Mouse (Mus musculus) brain, adult 2 months (tissue): ENCODE measurements around the gene Erap1.
"Not testable (repeated sequence)": the region's sequence is repeated elsewhere in the genome, so short reads cannot be mapped to it uniquely, and the experiment has no call there.

Source experiments
- DNase-seq: peaks from one replicate; pipeline ENCODE4 v3.0.0; 2011; ENCODE audit warnings: low read depth, low spot score

Erap1 gene

DNA sequence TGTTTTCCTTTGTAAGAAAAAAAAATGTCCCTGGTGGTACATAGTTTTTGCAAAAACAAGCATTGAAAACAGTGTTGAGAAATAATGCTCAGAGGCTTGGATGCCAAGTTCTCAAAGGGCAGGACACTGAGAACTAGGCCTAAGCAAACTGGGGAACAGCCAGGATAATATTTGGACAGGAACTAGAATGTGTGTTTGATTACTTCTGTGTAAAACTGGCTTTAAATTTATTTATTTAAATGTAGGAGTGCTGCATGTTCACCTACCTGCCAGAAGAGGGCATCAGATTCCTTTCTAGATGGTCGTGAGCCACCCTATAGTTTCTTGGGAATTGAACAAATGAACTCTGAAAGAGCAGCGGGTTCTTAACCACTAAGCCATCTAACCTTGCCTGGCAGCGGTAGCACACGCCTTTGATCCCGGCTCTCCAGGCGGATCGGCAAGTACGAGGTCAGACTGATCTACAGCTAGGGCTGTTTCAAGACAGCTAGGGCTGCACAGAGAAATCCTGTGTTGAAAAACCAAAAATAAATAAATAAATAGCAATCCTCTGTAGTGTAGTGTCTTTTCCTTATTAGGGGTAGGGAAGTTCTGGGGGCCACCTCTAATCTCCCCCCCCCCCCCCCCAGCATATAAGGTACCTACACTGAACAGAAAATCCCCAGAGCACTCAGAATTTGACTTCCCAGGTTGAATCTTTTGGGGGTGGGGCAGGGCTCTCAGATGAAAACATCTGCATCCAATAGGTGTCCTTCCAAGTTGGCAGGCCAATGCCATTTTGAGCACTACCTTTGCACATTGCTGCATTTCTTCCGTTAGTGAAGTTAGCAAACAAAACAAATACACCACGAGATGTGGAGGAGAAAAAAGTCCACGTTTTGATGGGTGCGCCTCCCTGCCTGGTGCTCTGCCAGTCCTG is at the start of gene Erap1:
TSS of gene Erap1 (plus strand) at position 776 of the 919 bp plus-strand sequence.
- peak; percentile 89 for DNase-seq

DNA sequence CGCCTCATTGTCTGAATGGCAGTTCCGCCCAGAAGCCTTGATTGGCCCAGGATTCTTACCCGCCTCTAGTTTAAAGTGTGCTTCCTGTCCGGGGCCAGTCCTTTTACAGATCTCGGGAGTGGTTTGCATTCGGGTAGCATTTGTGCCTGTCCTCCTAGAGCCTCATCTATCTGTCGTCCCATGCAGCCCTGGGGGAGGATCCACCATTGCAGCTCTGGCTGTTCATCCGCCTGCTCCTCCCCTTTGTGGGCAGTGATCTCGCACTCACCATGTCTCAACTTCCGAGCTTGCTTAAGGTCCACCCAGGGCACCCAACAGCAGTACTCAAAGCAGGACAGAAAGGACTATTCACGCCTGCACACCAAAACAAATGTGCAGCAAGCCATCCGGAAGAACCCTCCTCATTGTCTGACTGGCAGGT is 48.0 kb upstream of the Erap1 start:
- not testable (repeated sequence) for DNase-seq

DNA sequence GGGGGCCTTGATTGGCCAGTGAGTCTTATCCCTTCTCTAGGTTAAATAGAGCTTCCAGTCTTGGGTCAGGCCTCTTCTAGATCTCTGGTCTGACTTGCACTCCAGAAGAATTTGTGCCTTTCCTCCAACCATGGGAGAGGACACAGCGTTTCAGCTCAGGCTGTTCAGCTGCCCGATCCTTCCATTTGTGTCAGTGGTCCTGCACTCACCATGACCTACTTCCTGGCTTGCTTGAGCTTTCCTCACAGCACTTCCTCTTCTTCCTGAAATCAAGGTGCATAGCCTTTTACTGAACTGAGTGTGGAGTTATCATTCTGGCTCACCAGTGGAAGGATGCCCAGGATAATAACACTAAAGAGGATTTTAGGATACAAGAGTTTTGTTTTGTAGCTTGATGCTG is 47.5 kb upstream of the Erap1 start:
- DNase-seq = not testable (repeated sequence)

DNA sequence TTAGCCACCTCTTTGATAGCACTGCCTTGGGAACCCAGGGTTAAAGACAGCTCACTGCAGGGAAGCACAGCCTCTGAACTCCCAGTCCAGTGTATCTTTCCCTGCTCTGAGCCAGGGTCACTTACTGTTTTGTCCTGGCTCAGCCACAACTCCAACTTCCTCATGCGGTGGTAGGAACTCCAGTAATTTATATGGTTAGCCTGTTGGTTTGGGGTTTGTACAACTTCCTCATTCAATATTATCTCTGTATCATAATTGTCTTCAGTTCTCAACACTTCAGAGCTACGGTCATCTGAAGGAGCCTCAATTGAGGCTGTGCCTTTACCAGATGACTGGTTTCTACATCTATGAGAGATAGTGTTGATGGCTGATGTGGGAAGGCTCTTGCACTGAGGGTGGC is 42.3 kb upstream of the Erap1 start:
- DNase-seq = not testable (repeated sequence)

DNA sequence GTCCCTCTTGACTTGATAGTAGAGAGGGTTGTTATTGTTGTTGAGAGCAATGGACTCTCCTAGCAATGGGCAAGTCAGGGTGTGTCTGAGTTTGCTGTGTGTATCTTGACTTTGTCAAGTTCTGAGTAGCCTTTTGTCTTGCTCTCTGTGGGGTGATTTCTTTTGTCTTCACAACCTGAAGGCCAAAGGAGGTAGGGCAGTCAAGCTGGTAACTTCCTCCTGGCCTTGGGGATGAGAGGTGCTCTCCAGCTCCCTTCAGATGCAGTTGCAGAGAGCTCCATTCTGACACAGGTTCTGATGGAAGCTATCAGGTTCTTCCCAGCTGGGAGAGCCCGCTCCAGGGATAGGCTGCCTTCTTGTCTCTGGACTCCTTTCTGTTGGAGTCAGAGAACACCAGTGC is 37.6 kb upstream of the Erap1 start:
- not testable (repeated sequence) for DNase-seq

- peak; percentile 94 for DNase-seq
Measured at GRCm38 (mm10) chr13:74617163-74618019, 22.0 kb upstream of the Erap1 start.

GRCm38 (mm10) chr13:74632327-74632726 is 7.0 kb upstream of the Erap1 start:
- DNase-seq = no peak

GRCm38 (mm10) chr13:74632857-74633256 is 6.5 kb upstream of the Erap1 start:
- DNase-seq = no peak

GRCm38 (mm10) chr13:74639712-74640522 is 549 bp downstream of the Erap1 start:
- peak; percentile 90 for DNase-seq

GRCm38 (mm10) chr13:74640523-74640920 is 1.2 kb downstream of the Erap1 start:
- DNase-seq = not testable (repeated sequence)

DNA sequence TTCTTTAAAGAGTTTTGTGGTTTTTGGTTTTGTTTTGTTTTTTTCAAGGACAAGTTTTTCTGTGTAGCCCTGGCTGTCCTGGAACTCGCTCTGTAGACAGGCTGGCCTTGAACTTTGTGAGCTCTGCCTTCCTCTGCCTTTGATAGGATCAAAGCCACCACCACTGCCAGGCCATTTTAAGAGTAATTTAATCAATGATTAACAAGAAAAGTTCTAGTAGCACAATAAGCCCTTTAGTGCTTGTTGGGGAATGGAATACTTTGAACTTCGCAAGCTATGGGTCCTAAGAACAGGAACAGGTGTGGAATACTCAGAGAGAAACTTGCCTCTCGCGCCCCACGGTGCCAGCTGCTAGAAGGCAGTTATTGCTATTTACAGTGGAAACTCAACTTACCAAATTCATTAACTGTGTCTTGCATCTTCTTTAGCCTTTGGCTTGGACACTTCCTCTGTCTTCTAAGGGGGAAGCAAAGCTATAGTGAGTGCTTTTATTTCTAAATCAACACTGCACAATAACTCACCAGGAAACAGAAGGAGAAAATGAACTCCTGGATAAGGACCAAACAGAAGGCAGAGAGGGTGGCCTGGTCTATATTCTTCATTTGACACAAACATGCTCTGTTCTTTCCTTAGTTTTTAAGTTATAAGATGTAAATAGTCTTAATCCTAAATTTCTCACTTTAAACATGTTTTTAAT is 56.3 kb downstream of the Erap1 start:
- no peak for DNase-seq

DNA sequence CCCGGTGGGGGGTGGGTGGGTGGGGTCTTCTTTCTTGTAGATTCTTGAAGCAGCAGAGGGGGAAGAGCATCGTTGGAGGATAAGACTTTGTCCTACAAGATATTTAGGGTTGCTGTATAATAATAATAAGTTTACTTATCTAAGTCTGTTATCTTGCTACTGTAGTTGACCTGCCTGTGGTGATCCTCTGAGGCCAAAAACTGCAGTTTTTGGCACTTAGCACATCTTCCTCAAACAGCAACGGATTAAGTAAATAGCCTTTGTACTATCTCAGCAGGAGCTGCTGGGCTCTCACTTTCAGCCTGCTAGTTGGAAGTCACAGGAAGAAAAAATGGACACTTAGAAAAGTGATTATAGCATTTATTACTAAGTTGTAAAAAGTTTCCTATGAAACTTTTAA is 56.9 kb downstream of the Erap1 start:
- no peak for DNase-seq

- DNase-seq = no peak
Measured at GRCm38 (mm10) chr13:74719002-74719401, 79.6 kb downstream of the Erap1 start.

- DNase-seq = no peak
Measured at GRCm38 (mm10) chr13:74733726-74734125, 94.4 kb downstream of the Erap1 start.

DNA sequence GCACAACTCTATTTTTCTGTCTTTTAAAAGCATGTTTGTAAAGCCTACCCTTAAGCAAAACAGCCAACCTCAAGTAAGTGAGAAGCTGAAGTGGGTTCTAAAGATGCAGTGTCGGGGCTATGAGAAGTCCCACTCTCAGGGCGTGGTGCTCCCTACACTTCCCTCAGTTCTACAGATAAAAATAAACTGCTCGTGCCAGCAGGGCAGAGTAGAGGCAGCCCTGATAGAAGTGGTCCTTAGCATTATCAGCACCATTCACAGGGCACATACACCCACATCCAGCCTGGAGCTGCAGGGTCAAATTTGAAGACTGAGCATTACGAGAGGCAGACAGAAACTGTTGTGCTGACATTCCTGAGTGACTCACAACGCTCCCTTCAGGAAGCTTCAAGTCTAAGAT is 96.5 kb downstream of the Erap1 start:
- no peak for DNase-seq

GRCm38 (mm10) chr13:74736396-74736795 is 97.0 kb downstream of the Erap1 start:
- no peak for DNase-seq
